Mouse (Mus musculus) E14TG2a.4 (cell line): ENCODE measurements at regions not wholly inside any gene's neighbourhood (a gene's known extent, or its start where the extent isn't known, plus 50 kb on each side); places are given as distances from the start of the nearest gene placed in this dataset.

Experiments
- CTCF ChIP-seq: conservative IDR thresholded peaks from 2 replicates; pipeline ENCODE4 v1.5.1; 2014; ENCODE audit warnings: low read length
- NANOG ChIP-seq: IDR thresholded peaks from 2 replicates; pipeline ENCODE4 v1.6.1; 2014; ENCODE audit warnings: borderline replicate concordance, low read length, mixed read lengths
- POU5F1 ChIP-seq: IDR thresholded peaks from 2 replicates; pipeline ENCODE4 v1.6.1; 2014; ENCODE audit warnings: low read length, borderline replicate concordance

GRCm38 (mm10) chr9:49874881-49875280, 76.2 kb upstream of the Ncam1 start:
- TF ChIP-seq CTCF (no peak), NANOG (no peak), POU5F1 (no peak)
